Mouse (Mus musculus) heart, adult 11 months (tissue): ENCODE results near the gene Gm5150.
"Not testable (repeated sequence)": the region's sequence is repeated elsewhere in the genome, so short reads cannot be mapped to it uniquely, and the experiment has no call there.

Source experiments
- DNase-seq: peaks from one replicate; pipeline ENCODE4 v3.0.0; 2022

Gene Gm5150

GRCm38 (mm10) chr3:16006215-16006614 lies at the start of gene Gm5150:
Gm5150 (minus strand) TSS chr3:16006437.
- no peak for DNase-seq

- not testable (repeated sequence) for DNase-seq
Observed at GRCm38 (mm10) chr3:16051736-16052135, 45.5 kb upstream of the Gm5150 start.

GRCm38 (mm10) chr3:16047288-16047687 lies 41.1 kb upstream of the Gm5150 start:
- DNase-seq = no peak

DNA sequence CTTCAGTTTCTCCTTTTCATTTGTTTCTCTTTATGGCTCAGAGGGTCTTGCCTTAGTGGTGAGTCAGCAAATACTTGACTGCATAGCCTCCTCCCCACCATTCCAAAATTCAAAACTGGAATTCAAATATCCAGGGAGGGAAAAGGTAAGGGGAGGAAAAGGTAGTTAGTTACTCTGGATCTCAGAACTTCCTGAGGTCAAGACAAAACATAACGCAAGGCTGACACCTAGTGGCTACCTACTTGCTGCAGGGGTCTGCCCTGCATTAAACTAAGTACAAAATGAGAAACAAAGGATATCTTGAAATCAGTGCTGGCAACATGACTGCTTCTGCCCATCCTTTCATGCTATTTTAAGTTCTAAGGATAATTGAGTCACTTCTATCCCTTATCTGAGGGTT lies 37.1 kb upstream of the Gm5150 start:
- DNase-seq = no peak

GRCm38 (mm10) chr3:16024988-16025387 lies 18.8 kb upstream of the Gm5150 start:
- not testable (repeated sequence) for DNase-seq

DNA sequence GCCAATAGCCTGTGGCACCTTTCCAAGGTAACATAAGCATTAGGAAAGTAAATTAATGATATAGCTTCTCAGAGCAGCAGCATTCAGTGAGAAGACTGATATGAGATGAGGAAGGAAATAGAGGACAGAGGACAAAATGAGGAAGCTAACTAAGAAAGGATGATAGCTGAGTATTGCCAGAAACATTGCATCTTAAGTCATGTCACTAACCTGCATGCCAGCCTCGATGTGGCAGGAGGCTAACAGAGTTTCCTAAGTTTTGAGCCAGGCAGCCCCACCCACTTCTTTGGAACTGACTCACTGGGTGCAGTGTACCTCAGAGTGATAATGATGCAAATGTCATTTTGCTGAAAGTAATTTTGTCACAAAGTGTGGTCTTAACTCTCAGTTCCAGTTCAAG lies 16.0 kb upstream of the Gm5150 start:
- DNase-seq = no peak

GRCm38 (mm10) chr3:16014456-16014855 lies 8.2 kb upstream of the Gm5150 start:
- DNase-seq = not testable (repeated sequence)

DNA sequence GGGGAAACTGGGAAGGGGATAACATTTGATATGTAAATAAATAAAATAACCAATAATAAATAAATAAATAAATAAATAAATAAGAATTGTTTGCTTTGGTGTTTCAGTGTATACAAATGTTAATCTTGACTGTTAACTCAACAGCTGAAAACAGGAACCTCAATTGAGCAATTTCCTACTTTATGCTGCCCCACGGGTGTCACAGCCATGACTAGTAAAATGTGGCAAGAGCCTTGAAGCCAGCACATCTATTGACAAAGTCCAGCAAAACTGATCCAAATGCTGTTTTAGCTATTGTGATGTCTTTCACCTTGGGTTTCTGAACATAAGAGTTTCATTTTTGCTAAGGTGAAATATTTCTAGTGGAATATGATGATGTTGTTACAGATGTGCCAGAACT lies 1.6 kb upstream of the Gm5150 start:
- DNase-seq = peak; percentile 23

DNA sequence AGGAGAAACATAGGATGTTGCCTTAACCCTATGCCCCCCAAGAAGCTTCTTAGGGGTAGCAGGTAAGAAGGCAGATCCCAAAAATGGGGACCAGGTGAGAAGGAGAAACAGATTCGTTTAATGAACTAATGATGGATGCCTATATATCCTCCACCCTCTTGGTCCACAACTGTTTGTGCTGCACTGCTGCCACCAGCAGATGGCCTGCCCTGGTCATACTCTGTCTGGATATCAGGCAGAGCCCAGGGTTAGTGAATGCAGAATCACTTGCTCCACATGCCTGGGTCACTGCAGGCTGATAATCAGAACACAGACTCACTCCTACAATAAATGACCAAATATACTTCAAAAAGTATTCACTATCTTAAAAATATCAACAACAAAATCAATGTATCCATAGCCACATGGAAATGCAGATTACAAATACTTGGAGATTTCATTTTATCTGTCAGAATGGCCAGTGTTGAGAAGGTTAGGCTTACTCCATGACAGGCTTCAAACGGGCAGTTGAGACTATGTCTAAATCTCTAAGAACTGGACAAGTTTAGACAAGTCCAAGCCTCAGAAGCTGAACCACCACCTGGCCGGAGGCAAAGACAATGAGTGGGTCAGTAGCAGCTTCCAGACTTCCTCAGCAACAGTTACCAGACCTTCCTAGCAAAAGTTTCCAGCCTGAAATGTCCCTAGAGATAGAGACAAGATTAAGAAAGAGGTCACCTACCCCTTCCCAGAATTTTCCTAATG lies 2.2 kb downstream of the Gm5150 start:
- DNase-seq = no peak

DNA sequence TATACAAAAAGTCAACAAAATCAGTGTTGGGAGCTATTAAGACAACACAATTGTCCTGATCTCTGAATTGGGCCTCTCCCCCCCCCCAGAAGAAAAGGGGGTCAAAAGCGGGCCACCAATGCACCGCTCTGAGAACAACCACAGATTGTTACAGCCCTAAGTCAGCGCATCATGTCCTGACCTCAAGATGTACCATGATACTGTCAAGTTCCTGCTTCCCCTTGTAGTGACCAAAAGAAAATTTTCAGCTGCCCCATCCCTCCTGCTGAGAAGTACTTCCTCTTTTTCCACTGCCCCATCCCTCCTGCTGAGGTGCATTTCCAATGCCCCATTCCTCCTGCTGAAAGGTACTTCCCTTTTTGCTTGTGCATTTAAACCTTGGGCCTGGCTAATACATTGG lies 6.8 kb downstream of the Gm5150 start:
- not testable (repeated sequence) for DNase-seq

- DNase-seq = no peak
Observed at GRCm38 (mm10) chr3:15982216-15982615, 24.0 kb downstream of the Gm5150 start.

- no peak for DNase-seq
Observed at GRCm38 (mm10) chr3:15956921-15957320, 49.3 kb downstream of the Gm5150 start.
